Mouse (Mus musculus): ENCODE data around the gene Fetub. TPM values are rescaled to one million over a fixed set of nuclear protein-coding genes. Genes with fewer than 3 reads are reported as not detected.

Fetub gene
- polyA plus RNA-seq, 1 experiment from 2014 or later, result not detected

DNA sequence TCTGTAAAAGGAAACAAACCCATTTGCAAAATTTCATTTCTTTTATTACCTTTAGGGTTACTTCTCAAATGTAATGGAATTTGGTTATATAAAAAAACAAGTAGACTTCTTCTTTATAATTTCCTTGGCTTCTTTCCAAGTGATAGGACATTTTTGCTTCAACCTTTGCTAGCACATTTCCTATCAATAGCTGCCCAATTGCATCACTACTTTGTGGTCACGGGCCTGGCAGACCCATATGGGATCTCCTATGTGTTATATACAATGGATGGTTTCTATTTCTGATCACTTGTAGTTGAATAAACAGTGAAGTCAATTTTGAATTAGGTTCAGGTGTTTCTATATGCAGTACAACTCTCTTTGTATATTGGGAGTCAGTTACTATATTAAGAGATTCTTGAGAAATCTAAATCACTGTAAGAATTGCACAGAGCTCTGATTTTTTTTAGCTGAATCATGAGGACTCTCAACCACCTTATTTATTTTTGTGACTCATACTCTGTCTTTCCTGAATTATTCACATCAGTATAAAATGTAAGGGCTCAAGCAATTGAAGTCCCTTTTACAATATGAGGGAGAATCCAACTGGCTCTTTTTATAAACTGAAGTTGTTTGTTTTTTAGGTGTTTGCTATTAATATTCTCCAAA is 49.4 kb downstream of the Fetub start:
- H3K9me3 ChIP-seq (replicated peaks; ENCODE audit: control insufficient read depth, low read length, poor library complexity, severe bottlenecking), result no peaks in the 10 kb centered on the region
- H3K27me3 ChIP-seq (ENCODE audit: control insufficient read depth, insufficient read depth, low read depth, low read length), result no peaks in the 10 kb centered on the region
- H3K9ac ChIP-seq (ENCODE audit: low read depth, low read length), result no peak overlapping the region
- H3K36me3 ChIP-seq (ENCODE audit: control insufficient read depth, insufficient read depth, low read length), result no peaks in the 10 kb centered on the region
- 85% methylated on average over 1 of the region's 1 CpGs for WGBS
- H3K4me3 ChIP-seq (ENCODE audit: low read depth, low read length), result no peak overlapping the region
- ATAC-seq, result no peak
- no peaks in the 10 kb centered on the region for H3K4me1 ChIP-seq (ENCODE audit: control insufficient read depth, insufficient read depth, low read length)
- no peak overlapping the region for H3K27ac ChIP-seq (ENCODE audit: low read length)
- H3K4me2 ChIP-seq (ENCODE audit: low read length), result no peak overlapping the region

Other genes with a start within 250 kb of the Fetub start
- gene Crygs, start 106.8 kb upstream of the Fetub start, polyA plus RNA-seq (2015; fragmentation: Nextera tagmentation; extraction: Ambion mirVana), result not detected in 2 replicates
- gene Tbccd1, start 60.7 kb upstream of the Fetub start, polyA plus RNA-seq (2015; fragmentation: Nextera tagmentation; extraction: Ambion mirVana), result 20.5 and 24.0 TPM in 2 replicates
- gene Dnajb11, start 60.5 kb upstream of the Fetub start, polyA plus RNA-seq (2015; fragmentation: Nextera tagmentation; extraction: Ambion mirVana), result 97.4 and 97.7 TPM in 2 replicates
- gene Ahsg, start 27.1 kb upstream of the Fetub start, polyA plus RNA-seq (2015; fragmentation: Nextera tagmentation; extraction: Ambion mirVana), result not detected in 2 replicates
- gene Hrg, start 32.7 kb downstream of the Fetub start, polyA plus RNA-seq (2015; fragmentation: Nextera tagmentation; extraction: Ambion mirVana), result 0.24 TPM in 2 replicates
- gene Kng2, start 111.1 kb downstream of the Fetub start, polyA plus RNA-seq (2015; fragmentation: Nextera tagmentation; extraction: Ambion mirVana), result not detected in 2 replicates
- not detected in 2 replicates for gene Kng1, start 139.5 kb downstream of the Fetub start, polyA plus RNA-seq (2015; fragmentation: Nextera tagmentation; extraction: Ambion mirVana)
- 364 and 366 TPM in 2 replicates for gene Eif4a2, start 189.1 kb downstream of the Fetub start, polyA plus RNA-seq (2015; fragmentation: Nextera tagmentation; extraction: Ambion mirVana)
- 36.0 and 37.1 TPM in 2 replicates for gene Rfc4, start 209.4 kb downstream of the Fetub start, polyA plus RNA-seq (2015; fragmentation: Nextera tagmentation; extraction: Ambion mirVana)
- gene Adipoq, start 228.2 kb downstream of the Fetub start, polyA plus RNA-seq (2015; fragmentation: Nextera tagmentation; extraction: Ambion mirVana), result not detected in 2 replicates